Mouse (Mus musculus) natural killer cell, adult 2 months (primary cell): ENCODE measurements around the gene Nell2.

ENCODE experiments used
- DNase-seq, 2 experiments: peaks; one replicate each; pipeline ENCODE4 v3.0.0; 2022; ENCODE audit warnings: low spot score in 2 of 2

Gene Nell2

GRCm38 (mm10) chr15:95101522-95101921 lies 426.8 kb downstream of the Nell2 start:
- no peak for DNase-seq

DNA sequence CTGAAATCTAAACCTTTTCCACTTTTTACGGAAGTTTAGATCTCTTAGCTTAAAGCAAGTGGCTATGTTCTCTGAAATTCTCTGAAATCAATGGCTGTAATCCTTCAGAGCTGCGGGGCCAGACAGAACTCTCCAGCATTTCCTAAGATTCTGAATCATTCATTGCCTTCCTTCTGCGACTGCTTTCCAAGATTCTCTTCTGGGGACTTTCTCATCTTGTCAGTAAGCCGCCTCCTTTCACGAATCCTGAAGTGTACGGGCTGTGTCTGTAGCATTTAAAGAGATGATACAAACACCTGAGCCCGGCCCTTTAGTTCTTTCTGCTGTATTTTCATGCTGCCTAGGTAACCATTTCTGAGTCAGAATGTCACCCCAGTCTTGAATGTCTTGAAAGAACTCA lies 428.2 kb downstream of the Nell2 start:
- no peak for DNase-seq

GRCm38 (mm10) chr15:95085962-95086361 lies 442.4 kb downstream of the Nell2 start:
- no peak for DNase-seq

DNA sequence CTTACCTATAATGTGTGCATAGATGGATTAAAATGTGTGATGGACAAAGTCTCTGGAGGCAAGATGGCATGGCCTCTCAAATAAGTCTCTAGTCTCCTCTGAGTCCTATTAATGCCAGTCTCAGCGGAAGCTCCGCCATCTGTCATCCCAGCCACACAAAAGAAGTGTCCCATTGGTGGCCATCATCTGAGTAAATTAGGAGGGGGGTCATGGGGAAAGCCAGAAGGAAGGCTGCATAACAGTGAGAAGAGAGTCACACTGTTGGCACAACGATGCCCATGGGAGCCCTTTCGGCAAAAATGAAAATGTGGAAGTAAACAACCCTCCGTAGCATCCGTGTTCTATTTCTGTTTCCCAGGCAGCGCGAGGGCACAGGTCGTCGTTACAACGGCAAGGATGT lies 446.7 kb downstream of the Nell2 start:
- DNase-seq = no peak

DNA sequence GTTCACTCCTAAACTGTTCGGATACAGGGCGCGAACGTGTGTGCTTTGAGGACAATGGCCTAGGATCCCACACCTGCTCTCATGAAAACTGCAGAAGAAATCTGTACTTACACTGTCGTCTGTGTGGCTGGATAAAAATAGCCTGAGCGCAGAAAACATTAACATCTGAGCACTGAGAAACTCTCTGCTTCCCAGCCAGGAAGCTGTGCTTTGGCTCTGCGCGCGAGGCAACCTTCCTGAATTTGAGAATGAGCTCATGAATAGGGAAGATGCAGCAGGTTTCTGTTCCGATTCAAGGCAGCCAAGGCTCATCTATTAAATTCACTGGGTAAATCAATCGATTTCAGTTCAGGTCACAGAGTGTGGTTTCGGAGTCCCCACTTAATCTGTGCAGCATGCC lies 453.0 kb downstream of the Nell2 start:
- DNase-seq = no peak

GRCm38 (mm10) chr15:95070881-95071280 lies 457.5 kb downstream of the Nell2 start:
- no peak for DNase-seq

DNA sequence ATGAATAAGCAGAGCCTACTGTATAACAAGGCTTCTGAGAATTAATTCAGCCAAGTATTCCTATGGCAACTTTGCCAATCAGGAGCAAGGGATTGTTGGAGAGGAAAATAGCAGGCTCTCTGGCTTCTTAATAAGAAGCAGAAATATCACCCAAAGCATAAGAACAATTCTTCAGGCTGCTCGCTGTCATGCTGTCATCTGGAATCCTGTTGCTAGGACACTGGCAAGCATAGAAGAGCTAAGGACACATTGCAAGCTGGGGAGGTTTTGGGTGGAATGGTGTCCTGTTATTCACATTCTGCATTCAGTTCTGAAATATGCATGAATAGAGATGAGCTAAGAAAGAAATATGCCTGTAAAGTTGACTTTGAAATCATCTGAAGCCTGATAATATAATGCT lies 459.6 kb downstream of the Nell2 start:
- no peak for DNase-seq

- DNase-seq = no peak
These were observed 460.3 kb downstream of the Nell2 start for GRCm38 (mm10) chr15:95068023-95068422.

- no peak for DNase-seq
These were observed 473.2 kb downstream of the Nell2 start for GRCm38 (mm10) chr15:95055081-95055650.

DNA sequence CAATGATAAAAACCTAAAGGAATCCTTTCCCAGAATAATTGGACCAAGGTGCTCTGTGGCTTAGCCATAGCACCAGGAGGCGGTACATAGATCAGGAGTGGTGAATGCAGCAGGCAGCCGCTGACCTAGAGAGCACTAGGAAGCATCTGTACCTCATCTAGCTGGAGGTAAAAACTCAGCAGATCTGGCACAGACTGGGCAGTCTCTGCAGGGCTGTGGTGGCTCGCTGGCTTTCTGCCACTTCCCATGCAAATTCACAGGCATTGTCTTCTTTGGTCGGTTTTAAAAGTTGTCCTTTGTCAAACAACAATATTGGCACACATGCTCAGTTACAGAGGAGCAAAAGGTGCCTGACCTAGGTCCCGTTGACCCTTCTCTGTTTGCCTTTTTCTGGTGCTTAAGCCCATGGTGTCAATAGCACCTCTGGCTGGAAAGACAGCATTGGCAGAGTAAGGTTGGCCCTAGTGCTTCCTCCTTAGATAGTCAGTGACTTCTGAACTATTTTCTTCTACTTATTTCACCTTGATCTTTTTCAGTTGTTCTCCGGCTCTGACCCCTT lies 479.1 kb downstream of the Nell2 start:
- no peak for DNase-seq

DNA sequence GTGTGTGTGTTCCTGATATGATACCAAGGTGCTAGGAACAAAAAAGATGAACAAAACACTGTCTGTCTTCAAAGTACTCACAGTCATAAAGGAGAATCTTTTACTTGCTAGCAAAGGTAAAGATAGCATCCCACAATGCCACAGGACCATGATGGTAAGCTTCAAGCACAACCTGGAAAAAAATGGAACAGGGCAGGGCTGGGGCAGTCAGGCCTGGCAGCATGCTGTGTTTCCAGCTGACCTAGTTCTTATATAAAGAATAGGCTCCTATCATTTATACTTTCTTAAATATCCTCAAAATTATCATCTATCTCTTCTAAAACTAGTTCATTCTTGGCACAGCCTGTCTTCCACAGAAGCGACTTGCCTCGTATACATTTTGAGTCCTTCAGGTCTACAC lies 480.9 kb downstream of the Nell2 start:
- DNase-seq = no peak

DNA sequence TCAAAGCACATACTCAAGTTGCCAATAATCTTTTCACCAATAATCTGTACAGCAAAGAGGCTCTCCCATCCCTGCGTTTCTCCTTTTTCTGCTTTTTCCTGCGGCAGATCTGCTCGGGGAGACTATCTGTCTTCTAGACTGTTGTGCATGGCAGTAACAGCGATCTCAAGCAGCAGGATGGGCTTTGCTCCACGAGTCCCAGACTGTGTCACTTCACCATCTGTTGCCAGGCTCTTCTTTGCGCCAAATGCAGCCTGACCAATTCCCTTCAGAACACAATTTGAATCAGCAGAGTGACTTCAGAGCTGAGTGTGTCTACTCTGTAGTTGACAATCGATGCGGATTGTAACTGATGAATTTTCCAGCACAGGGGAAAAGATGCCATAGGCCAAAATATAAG lies 484.3 kb downstream of the Nell2 start:
- DNase-seq = no peak

DNA sequence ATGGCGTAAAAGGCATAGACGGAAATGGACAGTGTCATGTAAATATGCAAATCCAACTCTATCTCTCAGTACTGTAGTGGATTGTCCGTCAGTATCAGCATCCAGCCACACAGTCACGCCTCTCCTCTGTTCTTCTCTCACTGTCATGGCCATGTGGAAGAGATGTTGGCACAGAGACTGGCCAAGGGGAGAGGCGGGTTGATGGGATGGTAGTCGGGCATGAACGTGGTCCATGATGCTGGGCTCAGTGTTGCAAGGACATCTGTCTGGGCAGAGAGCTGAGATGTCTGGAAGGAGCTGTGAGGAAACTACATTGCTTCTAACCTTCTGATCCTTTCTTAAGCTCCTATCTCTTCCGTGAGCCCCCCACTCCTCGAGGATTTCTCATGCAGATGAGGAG lies 485.9 kb downstream of the Nell2 start:
- DNase-seq = no peak

- DNase-seq = no peak
These were observed 498.9 kb downstream of the Nell2 start for GRCm38 (mm10) chr15:95029487-95029875.

- no peak for DNase-seq
These were observed 499.4 kb downstream of the Nell2 start for GRCm38 (mm10) chr15:95028862-95029486.
